Mouse (Mus musculus) intestine, embryonic 15.5 days (tissue): ENCODE measurements around the gene Tfap4. TPM values are rescaled to one million over a fixed set of nuclear protein-coding genes. Genes with fewer than 3 reads are reported as not detected.
"Not testable (repeated sequence)": the region's sequence is repeated elsewhere in the genome, so short reads cannot be mapped to it uniquely, and the experiment has no call there.

Experiments
- ATAC-seq: fragments of 200-750 bp; cut with Nextera tagmentation; 2 replicates; pipeline ENCODE4 v1.8.0; 2017; ENCODE audit warnings: moderate TSS enrichment, moderate library complexity
- H3K27ac ChIP-seq: fragments of 300-500 bp; sonication (generic); 2 replicates; pipeline ENCODE4 v1.5.1; 2015; ENCODE audit warnings: mild to moderate bottlenecking, inconsistent platforms
- H3K27me3 ChIP-seq: fragments of 300-500 bp; sonication (generic); replicated peaks from 2 replicates; pipeline ENCODE4 v1.6.1; 2015; ENCODE audit warnings: inconsistent platforms
- H3K36me3 ChIP-seq: fragments of 300-500 bp; sonication (generic); 2 replicates; pipeline ENCODE4 v1.6.1; 2015; ENCODE audit warnings: inconsistent platforms
- H3K4me1 ChIP-seq: fragments of 300-500 bp; sonication (generic); replicated peaks from 2 replicates; pipeline ENCODE4 v1.6.1; 2015; ENCODE audit warnings: inconsistent platforms
- H3K4me2 ChIP-seq: fragments of 300-500 bp; sonication (generic); replicated peaks from 2 replicates; pipeline ENCODE4 v1.6.1; 2015; ENCODE audit warnings: mild to moderate bottlenecking, inconsistent platforms
- H3K4me3 ChIP-seq: fragments of 300-500 bp; sonication (generic); replicated peaks from 2 replicates; pipeline ENCODE4 v1.5.1; 2015; ENCODE audit warnings: inconsistent platforms
- H3K9ac ChIP-seq: fragments of 300-500 bp; sonication (generic); 2 replicates; pipeline ENCODE4 v1.6.1; 2015; ENCODE audit warnings: inconsistent platforms
- H3K9me3 ChIP-seq: fragments of 300-500 bp; sonication (generic); 2 replicates; pipeline ENCODE4 v1.6.1; 2016; ENCODE audit warnings: inconsistent platforms
- WGBS: fragments of 180-500 bp; shearing (Covaris S2); methylation state at CpG from one replicate; pipeline ENCODE4 v1.1.7; 2015; 5-methylcytosine and 5-hydroxymethylcytosine counted together
- polyA plus RNA-seq: library from polyadenylated mRNA; unstranded; fragments of >200 nt; fragmentation: Nextera tagmentation; extraction: Ambion mirVana; gene quantifications from 2 replicates; pipeline ENCODE4 v1.2.1, GENCODE M21; 2015

Tfap4 gene
- polyA plus RNA-seq, 1 experiment from 2014 or later: 28.8 TPM

DNA sequence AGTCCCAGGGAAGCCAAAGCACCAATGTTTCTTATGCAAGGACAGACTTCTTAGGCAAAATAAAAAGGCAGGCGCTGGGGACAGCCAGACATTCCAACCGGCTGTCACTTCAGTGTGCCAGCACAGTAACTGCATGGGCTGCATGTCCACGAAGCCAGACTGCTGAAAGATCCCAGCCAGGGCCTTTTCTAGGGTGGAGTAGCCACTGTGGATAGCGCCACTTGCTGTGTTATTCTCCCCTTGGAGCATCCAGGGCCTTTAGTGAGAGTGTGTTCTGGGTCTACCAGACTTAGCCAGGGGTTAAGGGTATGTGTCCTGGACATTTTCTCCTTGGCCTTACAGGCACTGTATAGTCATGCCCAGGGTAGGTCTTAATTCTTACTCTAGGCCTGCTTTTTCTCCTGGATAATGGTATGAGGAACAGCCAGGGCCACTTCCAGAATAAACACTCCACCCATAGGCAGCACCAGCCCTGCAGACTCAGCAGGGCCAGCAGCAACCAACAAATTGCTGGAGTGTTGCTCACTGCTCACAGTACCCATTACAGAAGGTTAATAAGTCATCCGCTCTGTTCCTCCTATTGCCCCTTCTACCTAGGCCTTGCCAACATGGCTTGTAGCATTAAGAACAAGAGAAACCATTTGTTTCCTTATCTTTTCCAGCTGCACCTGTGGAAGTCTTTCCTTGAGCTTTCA lies 28.0 kb upstream of the Tfap4 start:
- Histone ChIP-seq H3K9ac (0 out of 2 replicates have a peak overlapping the region, but pooled peaks have one; percentile 24), H3K4me1 (peaks cover 25% of the 10 kb centered on the region), H3K27me3 (no peaks in the 10 kb centered on the region), H3K4me3 (no peak overlapping the region), H3K4me2 (peak overlapping the region; percentile 77), H3K27ac (peak overlapping the region; percentile 92), H3K9me3 (no peaks in the 10 kb centered on the region), H3K36me3 (peaks cover 9% of the 10 kb centered on the region; the same call in 1 of the 2 replicates)
- ATAC-seq: no peak
- 53% methylated on average over 5 of the region's 5 CpGs for WGBS

DNA sequence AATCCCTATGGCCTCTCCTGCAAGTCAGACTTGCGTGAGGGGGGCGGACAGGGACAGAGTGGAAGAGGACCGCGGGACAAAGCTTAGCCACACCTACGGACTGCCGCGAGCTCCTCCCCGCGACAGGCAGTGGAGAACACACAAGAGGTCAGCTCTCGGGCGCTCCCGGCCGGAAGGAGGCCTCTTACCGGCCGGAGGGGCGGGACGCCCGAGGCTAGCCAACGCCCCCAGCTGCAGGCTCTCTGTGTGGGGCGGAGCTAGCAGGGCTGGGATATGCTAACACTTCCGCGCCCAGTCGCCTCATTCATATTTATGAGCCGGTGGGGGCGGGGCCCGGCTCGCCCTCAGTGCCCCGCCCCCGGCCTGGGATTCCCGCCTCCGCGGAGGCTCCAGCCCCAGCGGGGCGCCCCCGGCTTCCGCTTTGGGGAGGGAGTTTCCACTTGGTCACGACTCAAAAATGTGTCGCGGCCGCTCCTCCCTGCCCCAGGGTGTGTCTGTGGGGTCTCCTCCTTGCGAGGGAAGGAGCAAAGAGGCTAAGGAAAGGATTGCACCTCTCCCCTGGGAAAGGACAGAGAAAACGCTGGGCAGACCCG lies 27.0 kb upstream of the Tfap4 start:
- Histone ChIP-seq H3K9me3 (no peaks in the 10 kb centered on the region), H3K4me2 (peak overlapping the region; percentile 77), H3K4me1 (peaks cover 19% of the 10 kb centered on the region), H3K4me3 (peak overlapping the region; percentile 39), H3K36me3 (peaks cover 9% of the 10 kb centered on the region; the same call in 1 of the 2 replicates), H3K9ac (peak overlapping the region; percentile 44), H3K27me3 (no peaks in the 10 kb centered on the region), H3K27ac (peak overlapping the region; percentile 92)
- WGBS: under 1% methylated on average over 43 of the region's 43 CpGs
- peak; percentile 99 for ATAC-seq

DNA sequence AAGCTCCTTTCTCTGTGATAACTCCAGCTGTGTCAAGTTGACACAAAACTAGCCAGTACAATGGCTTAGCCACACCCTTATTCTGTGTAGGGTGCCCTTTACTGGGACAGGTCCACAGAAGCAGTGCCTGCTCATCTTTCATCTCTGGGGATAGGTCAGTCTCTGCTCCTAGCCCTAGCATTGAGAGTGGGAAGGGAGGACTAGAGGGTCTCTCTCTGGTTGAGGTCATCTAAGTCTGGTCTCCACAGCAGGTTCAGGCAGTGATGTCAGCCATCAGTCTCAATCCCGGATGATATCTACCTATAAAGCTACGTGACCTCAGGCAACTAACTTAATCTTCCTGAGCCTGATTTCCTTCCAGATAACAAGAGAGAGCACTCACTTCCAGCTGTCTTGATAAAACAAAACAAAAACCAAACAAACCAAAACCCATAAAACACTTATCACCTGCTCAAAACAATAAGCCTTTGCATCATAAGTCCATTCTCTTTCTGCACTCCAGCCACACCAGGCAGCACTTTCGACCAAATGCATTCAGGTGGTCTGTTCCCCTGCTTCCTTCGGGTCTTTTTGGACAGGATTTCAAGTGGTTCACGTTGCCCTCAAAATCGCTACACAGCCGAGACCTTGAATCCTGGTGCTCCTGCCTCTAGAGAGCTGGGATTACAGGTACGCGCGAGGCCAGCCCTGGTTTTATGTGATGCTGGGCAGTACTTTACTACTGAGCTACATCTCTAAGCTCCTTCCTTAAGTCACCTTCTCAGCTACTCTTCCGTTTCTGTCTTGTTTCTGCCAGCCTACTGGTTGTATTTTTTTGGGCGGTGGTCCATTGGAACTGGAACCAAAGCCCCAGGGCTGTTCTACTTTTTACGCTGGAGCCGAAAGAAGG lies 26.2 kb upstream of the Tfap4 start:
- ATAC-seq: peak; percentile 64
- H3K9me3 ChIP-seq: no peaks in the 10 kb centered on the region
- no peaks in the 10 kb centered on the region for H3K27me3 ChIP-seq

DNA sequence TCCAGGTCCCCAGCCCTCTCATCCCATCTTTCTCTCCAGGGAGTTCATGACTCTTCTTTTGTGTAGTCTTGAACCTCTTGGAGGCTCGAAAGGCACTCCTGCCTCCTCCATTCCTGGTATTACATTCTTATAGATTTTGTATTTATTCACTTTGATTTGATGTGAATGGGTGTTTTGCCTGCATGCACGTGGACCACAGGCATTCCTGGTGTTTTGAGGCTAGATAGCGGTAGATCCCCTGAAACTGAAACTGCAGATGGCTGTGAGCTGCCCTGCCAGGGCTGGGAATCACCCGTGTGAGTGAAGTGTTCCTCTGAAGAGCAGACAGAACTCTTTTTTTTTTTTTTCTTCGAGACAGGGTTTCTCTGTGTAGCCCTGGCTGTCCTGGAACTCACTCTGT lies 24.8 kb upstream of the Tfap4 start:
- 74% methylated on average over 5 of the region's 5 CpGs for WGBS
- H3K4me2 ChIP-seq: no peak overlapping the region
- no peaks in the 10 kb centered on the region for H3K9me3 ChIP-seq
- no peak overlapping the region for H3K4me3 ChIP-seq
- H3K4me1 ChIP-seq: peaks cover 19% of the 10 kb centered on the region
- no peak overlapping the region for H3K9ac ChIP-seq
- H3K27me3 ChIP-seq: no peaks in the 10 kb centered on the region
- no peak for ATAC-seq
- peaks cover under 1% of the 10 kb centered on the region; the same call in 1 of the 2 replicates for H3K36me3 ChIP-seq
- no peak overlapping the region for H3K27ac ChIP-seq

More for the DNA sequence above, 26.2 kb upstream of the Tfap4 start:
- peaks cover 8% of the 10 kb centered on the region; the same call in 1 of the 2 replicates for H3K36me3 ChIP-seq
- H3K4me1 ChIP-seq: peaks cover 19% of the 10 kb centered on the region
- WGBS: 5% methylated on average over 14 of the region's 14 CpGs
- peak overlapping the region; percentile 39 for H3K4me3 ChIP-seq
- peak overlapping the region; percentile 92 for H3K27ac ChIP-seq
- peak overlapping the region; percentile 77 for H3K4me2 ChIP-seq
- peak overlapping the region; percentile 44 for H3K9ac ChIP-seq

DNA sequence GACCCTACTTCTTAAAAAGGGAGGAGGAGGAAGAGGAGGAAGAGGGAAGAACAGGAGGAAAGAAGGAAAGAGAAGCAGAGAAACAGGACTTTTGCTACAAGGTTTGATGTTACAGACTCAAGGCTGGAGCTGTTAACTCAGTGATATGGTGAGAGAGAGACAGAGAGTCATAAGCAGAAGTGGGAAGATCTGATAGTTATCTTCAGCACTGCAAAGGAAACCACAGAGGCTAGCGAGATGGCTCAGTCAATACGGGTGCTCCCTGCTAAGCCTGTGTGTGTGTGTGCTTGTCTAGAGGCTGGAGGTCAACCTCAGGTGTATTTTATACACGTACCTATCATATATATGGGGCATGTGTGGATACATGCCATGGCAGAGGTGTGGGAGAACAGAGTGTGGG lies 24.2 kb upstream of the Tfap4 start:
- ATAC-seq: no peak

DNA sequence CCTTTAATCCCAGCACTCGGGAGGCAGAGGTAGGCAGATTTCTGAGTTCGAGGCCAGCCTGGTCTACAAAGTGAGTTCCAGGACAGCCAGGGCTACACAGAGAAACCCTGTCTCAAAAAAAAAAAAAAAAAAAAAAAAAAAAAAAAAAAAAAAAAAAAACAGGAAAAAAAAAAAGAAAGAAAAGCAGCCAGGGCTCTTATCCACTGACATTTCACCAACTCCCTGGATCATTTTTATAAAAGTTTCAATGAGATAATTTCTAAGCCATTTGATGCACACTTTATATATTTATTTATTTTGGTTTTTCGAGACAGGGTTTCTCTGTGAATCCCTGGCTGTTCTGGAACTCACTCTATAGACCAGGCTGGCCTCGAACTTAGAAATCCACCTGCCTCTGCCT lies 21.5 kb upstream of the Tfap4 start:
- not testable (repeated sequence) for H3K4me3 ChIP-seq, H3K27me3 ChIP-seq, H3K36me3 ChIP-seq, ATAC-seq, H3K27ac ChIP-seq, H3K9me3 ChIP-seq, H3K4me2 ChIP-seq, H3K9ac ChIP-seq
- H3K4me1 ChIP-seq: peaks cover 10% of the 10 kb centered on the region; the same call in 1 of the 2 replicates
- 83% methylated on average over 4 of the region's 4 CpGs for WGBS

More for the DNA sequence above, 24.2 kb upstream of the Tfap4 start:
- Histone ChIP-seq H3K4me2 (no peak overlapping the region), H3K9ac (no peak overlapping the region), H3K27ac (no peak overlapping the region), H3K36me3 (no peaks in the 10 kb centered on the region), H3K27me3 (no peaks in the 10 kb centered on the region), H3K4me1 (peaks cover 22% of the 10 kb centered on the region), H3K4me3 (no peak overlapping the region), H3K9me3 (no peaks in the 10 kb centered on the region)
- WGBS: 73% methylated on average over 3 of the region's 3 CpGs

DNA sequence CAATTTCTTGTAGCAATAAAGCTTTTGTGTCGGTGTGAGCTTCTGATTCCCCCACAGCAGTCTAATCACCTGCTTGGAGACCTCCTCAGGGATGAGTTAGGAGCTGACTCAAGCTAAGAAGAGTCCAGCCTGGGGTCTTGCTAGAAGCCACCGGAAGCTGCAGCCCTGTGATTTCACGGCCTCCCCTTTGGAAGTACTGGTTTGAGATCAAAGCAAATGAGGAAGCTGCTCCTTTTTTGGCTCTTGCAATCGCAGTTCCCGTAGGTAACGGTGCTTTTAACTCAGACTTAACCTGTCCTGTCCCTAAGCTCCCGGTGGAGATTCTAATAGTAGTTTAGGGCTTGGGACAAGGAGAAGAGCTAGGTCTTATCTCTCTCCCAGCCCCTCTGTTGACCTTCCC lies 19.0 kb upstream of the Tfap4 start:
- ATAC-seq: no peak
- H3K27ac ChIP-seq: no peak overlapping the region
- 0 out of 2 replicates have a peak, but pooled peaks cover 4% of the 10 kb centered on the region for H3K4me1 ChIP-seq
- H3K36me3 ChIP-seq: no peaks in the 10 kb centered on the region
- no peak overlapping the region for H3K4me2 ChIP-seq
- no peak overlapping the region for H3K9ac ChIP-seq
- WGBS: 54% methylated on average over 7 of the region's 7 CpGs
- no peak overlapping the region for H3K4me3 ChIP-seq
- H3K27me3 ChIP-seq: no peaks in the 10 kb centered on the region
- no peaks in the 10 kb centered on the region for H3K9me3 ChIP-seq

DNA sequence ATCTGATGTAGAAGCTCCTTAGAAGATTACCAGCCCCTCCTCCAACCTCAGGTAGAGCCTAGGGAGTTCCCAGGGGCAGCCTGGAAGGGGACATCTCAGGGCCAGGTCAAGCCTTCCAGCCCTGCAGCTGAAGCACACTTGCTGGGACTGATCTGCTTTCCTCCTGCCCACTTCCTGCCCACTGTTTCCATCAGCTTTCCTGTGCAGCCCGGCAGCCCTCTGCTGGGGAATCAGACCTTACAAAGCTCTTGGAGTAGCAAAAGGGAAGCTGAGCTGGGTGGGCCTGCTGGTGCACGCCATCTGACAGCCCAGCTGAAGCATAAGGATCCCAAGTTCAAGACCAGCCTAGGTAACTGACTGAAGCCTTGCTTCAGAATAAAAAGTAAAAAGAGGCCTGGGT lies 17.2 kb upstream of the Tfap4 start:
- 54% methylated on average over 2 of the region's 2 CpGs for WGBS
- Histone ChIP-seq H3K4me3 (no peak overlapping the region), H3K4me1 (0 out of 2 replicates have a peak, but pooled peaks cover 4% of the 10 kb centered on the region), H3K27ac (no peak overlapping the region), H3K9ac (no peak overlapping the region), H3K4me2 (no peak overlapping the region), H3K27me3 (no peaks in the 10 kb centered on the region), H3K36me3 (no peaks in the 10 kb centered on the region), H3K9me3 (no peaks in the 10 kb centered on the region)
- no peak for ATAC-seq

DNA sequence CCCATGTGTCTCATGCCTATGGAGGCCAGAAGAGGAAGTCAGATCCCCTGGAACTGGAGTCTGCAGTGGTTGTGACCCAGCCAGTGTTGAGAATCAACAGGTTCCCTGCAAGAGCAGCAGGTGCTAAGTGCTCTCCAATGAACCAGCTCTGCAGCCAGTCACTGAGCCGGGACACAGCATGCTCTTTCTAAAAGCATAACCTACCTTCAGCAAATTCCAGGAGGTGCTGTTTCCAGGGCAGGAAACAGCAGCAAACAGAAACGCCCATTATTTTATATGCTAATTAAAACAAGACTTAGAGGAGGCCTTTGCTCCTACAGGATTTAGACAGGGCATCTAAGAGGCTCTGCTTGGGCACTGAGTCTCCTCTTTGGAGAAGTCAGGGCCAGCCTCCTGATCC lies 16.4 kb upstream of the Tfap4 start:
- Histone ChIP-seq H3K9ac (no peak overlapping the region), H3K4me1 (0 out of 2 replicates have a peak, but pooled peaks cover 4% of the 10 kb centered on the region), H3K36me3 (no peaks in the 10 kb centered on the region), H3K27ac (no peak overlapping the region), H3K27me3 (no peaks in the 10 kb centered on the region), H3K4me3 (no peak overlapping the region), H3K4me2 (no peak overlapping the region), H3K9me3 (no peaks in the 10 kb centered on the region)
- no peak for ATAC-seq
- 67% methylated on average over 2 of the region's 2 CpGs for WGBS

DNA sequence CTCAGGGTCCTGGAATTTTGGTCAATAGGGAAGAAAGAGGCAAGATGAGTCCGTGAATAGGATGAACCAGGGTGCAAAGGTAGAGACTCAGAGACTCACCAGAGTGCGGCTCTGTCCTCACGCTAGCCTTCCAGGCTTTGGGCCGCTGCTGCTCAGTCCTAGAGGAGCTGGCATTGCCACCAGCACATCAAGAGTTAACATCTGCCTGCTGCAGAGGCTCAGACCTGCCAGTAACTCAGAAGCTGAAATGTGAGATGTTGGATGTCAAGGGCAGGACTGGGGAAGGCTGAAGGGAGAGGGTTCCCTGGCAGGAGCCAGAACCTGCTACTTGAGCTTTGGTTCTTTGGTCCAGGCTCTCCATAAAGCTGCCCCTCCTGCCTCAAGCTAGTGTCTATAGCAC lies 11.1 kb upstream of the Tfap4 start:
- Histone ChIP-seq H3K9me3 (no peaks in the 10 kb centered on the region), H3K4me2 (no peak overlapping the region), H3K36me3 (no peaks in the 10 kb centered on the region), H3K27me3 (no peaks in the 10 kb centered on the region), H3K27ac (no peak overlapping the region), H3K4me3 (no peak overlapping the region), H3K4me1 (0 out of 2 replicates have a peak, but pooled peaks cover 5% of the 10 kb centered on the region), H3K9ac (no peak overlapping the region)
- 62% methylated on average over 4 of the region's 4 CpGs for WGBS
- ATAC-seq: no peak

DNA sequence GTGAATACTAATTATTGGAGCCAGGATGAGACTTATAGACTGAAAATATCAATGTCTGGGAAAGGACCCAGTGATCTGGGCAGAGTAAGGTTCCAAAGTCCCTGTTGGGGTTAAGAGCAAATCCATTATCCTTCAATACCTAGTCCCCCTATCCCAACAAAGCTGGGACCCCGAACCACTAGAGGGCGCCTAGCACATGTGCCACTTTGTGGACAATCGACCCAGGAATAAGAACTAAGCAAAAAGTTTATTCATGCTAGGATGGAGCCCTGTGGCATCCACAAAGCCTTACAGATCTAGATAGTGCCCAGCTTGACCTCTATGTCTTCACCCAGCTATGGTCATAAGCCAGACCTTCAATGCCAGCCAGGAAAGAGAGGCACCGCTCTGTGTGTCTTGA lies 8.3 kb upstream of the Tfap4 start:
- peak; percentile 71 for ATAC-seq
- Histone ChIP-seq H3K9ac (no peak overlapping the region), H3K27me3 (no peaks in the 10 kb centered on the region), H3K9me3 (no peaks in the 10 kb centered on the region), H3K4me3 (no peak overlapping the region), H3K4me1 (0 out of 2 replicates have a peak, but pooled peaks cover 5% of the 10 kb centered on the region), H3K36me3 (no peaks in the 10 kb centered on the region), H3K4me2 (no peak overlapping the region), H3K27ac (no peak overlapping the region)
- WGBS: 24% methylated on average over 4 of the region's 4 CpGs
